Mouse (Mus musculus) forebrain, embryonic 12.5 days (tissue): ENCODE measurements at regions not wholly inside any gene's neighbourhood (a gene's known extent, or its start where the extent isn't known, plus 50 kb on each side); places are given as distances from the start of the nearest gene placed in this dataset.
A peak's percentile ranks its signal among the peaks of the same experiment; 100 is the strongest.

Experiments used
- ATAC-seq: fragments of 200-750 bp; cut with Nextera tagmentation; 2 replicates; pipeline ENCODE4 v1.8.0; 2017; ENCODE audit warnings: moderate TSS enrichment; ENCODE audit not compliant: low FRiP score
- H3K27ac ChIP-seq: fragments of 300-500 bp; sonication (generic); 2 replicates; pipeline ENCODE4 v1.5.1; 2016; ENCODE audit warnings: mild to moderate bottlenecking
- H3K27me3 ChIP-seq: fragments of 300-500 bp; sonication (generic); 2 replicates; pipeline ENCODE4 v1.6.1; 2016; ENCODE audit warnings: mild to moderate bottlenecking
- H3K36me3 ChIP-seq: fragments of 300-500 bp; sonication (generic); replicated peaks from 2 replicates; pipeline ENCODE4 v1.6.1; 2016; ENCODE audit warnings: mild to moderate bottlenecking
- H3K4me1 ChIP-seq: fragments of 300-500 bp; sonication (generic); 2 replicates; pipeline ENCODE4 v1.6.1; 2016
- H3K4me2 ChIP-seq: fragments of 300-500 bp; sonication (generic); 2 replicates; pipeline ENCODE4 v1.6.1; 2016; ENCODE audit warnings: mild to moderate bottlenecking, moderate library complexity
- H3K4me3 ChIP-seq: fragments of 300-500 bp; sonication (generic); replicated peaks from 2 replicates; pipeline ENCODE4 v1.5.1; 2016; ENCODE audit warnings: mild to moderate bottlenecking
- H3K9ac ChIP-seq: fragments of 300-500 bp; sonication (generic); 2 replicates; pipeline ENCODE4 v1.6.1; 2016; ENCODE audit warnings: mild to moderate bottlenecking
- H3K9me3 ChIP-seq: fragments of 300-500 bp; sonication (generic); 2 replicates; pipeline ENCODE4 v1.6.1; 2016
- WGBS: fragments of 180-500 bp; shearing (Covaris S2); methylation state at CpG from one replicate; pipeline ENCODE4 v1.1.7; 2016; 5-methylcytosine and 5-hydroxymethylcytosine counted together

GRCm38 (mm10) chr10:43729184-43729583 is 151.1 kb downstream of the Cd24a start:
- H3K27ac ChIP-seq, result no peak overlapping the region
- 54% methylated on average over 3 of the region's 3 CpGs for WGBS
- no peak overlapping the region for H3K4me3 ChIP-seq
- ATAC-seq, result no peak
- H3K4me2 ChIP-seq, result no peak overlapping the region
- no peaks in the 10 kb centered on the region for H3K4me1 ChIP-seq
- peaks cover 10% of the 10 kb centered on the region; the same call in 1 of the 2 replicates for H3K27me3 ChIP-seq
- no peaks in the 10 kb centered on the region for H3K36me3 ChIP-seq
- H3K9me3 ChIP-seq, result no peaks in the 10 kb centered on the region
- H3K9ac ChIP-seq, result no peak overlapping the region

DNA sequence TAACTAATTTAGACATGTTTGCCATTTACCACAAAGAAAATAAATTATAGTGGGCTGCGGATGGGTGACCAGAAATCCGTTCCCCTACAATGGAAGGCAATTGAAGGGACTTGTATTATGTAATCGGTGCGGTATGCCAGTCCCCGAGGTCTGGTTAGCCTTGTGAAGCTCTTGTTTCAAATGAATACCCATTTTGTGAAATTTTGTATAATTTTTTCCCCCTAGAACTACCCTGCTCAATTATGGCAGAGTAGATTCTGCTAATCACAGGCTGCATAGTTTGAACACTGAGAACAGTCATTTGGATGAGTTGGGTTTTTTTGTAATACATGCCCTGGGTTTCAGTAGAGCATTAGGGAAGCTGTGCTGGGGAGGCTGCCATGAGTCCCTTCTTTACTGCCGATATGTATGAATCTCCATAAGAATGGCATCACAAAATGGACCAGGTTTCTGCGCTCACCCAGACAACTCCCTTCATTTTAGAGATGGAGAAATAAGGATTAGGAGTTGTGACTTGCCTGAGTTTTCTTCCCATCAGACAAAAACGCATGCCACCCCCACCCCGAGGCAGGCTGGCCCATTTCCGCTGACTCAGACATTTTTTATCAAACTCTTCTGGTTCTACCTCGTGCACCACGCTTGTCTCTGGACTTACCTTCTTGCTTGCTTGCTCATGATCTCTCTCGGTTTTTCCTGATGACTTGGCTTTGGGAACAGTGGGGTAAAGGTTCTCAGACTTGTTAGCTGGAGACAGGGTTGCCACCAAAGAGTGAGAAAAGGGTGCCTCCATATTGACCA is 155.7 kb downstream of the Cd24a start:
- H3K9ac ChIP-seq, result no peak overlapping the region
- H3K27me3 ChIP-seq, result no peaks in the 10 kb centered on the region
- H3K36me3 ChIP-seq, result no peaks in the 10 kb centered on the region
- WGBS, result 72% methylated on average over 13 of the region's 13 CpGs
- H3K4me1 ChIP-seq, result no peaks in the 10 kb centered on the region
- H3K27ac ChIP-seq, result no peak overlapping the region
- H3K4me3 ChIP-seq, result no peak overlapping the region
- no peaks in the 10 kb centered on the region for H3K9me3 ChIP-seq
- ATAC-seq, result no peak
- H3K4me2 ChIP-seq, result no peak overlapping the region

DNA sequence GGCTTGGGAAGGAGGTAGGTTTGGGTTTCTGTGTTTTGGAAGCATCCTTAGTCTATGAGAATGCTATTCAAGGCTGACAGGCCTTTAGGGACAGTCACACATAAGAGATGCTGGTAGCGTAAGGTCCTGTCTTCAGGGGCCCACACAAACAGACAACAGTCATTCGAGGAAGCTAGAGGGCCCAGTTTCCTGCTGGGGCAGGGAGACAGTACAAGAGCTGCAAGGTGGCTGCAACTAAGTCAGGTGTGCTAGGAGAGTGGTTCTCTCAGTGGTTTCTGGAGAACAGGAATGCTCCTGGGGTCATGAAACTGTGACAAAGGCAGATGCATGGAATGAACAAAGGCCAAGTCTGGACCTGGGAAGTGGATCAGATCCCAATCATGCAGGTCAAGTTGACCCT is 161.1 kb downstream of the Cd24a start:
- H3K27ac ChIP-seq, result no peak overlapping the region
- H3K9me3 ChIP-seq, result no peaks in the 10 kb centered on the region
- no peak overlapping the region for H3K4me3 ChIP-seq
- H3K9ac ChIP-seq, result no peak overlapping the region
- no peak for ATAC-seq
- H3K4me2 ChIP-seq, result no peak overlapping the region
- H3K4me1 ChIP-seq, result peaks cover 34% of the 10 kb centered on the region
- WGBS, result 90% methylated on average over 2 of the region's 2 CpGs
- no peaks in the 10 kb centered on the region for H3K36me3 ChIP-seq
- H3K27me3 ChIP-seq, result peaks cover 9% of the 10 kb centered on the region; the same call in 1 of the 2 replicates

DNA sequence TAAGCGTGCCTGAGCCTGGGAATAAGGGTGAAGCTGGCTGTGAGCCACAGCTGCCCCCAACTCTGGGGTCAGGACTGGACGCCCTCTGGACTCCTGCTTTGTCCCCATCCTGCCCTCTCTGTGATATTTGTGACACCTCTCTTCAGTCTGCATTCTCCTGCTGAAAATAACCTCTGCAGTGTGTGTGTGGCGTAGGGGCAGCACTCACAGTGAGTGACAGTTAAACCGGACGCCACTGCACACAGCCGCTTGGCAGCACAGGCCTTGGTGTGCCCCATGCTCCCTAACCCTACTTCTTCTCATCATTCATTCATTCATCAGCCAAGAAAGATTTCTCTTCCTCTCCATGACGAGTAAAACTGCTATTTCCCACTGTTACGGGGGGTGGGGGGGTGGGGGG is 161.6 kb downstream of the Cd24a start:
- Histone ChIP-seq H3K4me2 (no peak overlapping the region), H3K9ac (no peak overlapping the region), H3K9me3 (no peaks in the 10 kb centered on the region), H3K4me3 (no peak overlapping the region), H3K27ac (peak overlapping the region; percentile 63), H3K36me3 (no peaks in the 10 kb centered on the region), H3K4me1 (peaks cover 34% of the 10 kb centered on the region), H3K27me3 (peaks cover 9% of the 10 kb centered on the region; the same call in 1 of the 2 replicates)
- ATAC-seq, result no peak
- 49% methylated on average over 8 of the region's 8 CpGs for WGBS

GRCm38 (mm10) chr10:43740204-43740865 is 161.2 kb downstream of the Qrsl1 start:
- Histone ChIP-seq H3K4me3 (no peak overlapping the region), H3K27me3 (peaks cover 9% of the 10 kb centered on the region; the same call in 1 of the 2 replicates), H3K9ac (no peak overlapping the region), H3K4me1 (peaks cover 34% of the 10 kb centered on the region), H3K27ac (peak overlapping the region; percentile 63), H3K4me2 (peak overlapping the region; percentile 13; the same call in 1 of the 2 replicates), H3K36me3 (no peaks in the 10 kb centered on the region), H3K9me3 (no peaks in the 10 kb centered on the region)
- WGBS, result 26% methylated on average over 13 of the region's 13 CpGs
- ATAC-seq, result peak; percentile 60

DNA sequence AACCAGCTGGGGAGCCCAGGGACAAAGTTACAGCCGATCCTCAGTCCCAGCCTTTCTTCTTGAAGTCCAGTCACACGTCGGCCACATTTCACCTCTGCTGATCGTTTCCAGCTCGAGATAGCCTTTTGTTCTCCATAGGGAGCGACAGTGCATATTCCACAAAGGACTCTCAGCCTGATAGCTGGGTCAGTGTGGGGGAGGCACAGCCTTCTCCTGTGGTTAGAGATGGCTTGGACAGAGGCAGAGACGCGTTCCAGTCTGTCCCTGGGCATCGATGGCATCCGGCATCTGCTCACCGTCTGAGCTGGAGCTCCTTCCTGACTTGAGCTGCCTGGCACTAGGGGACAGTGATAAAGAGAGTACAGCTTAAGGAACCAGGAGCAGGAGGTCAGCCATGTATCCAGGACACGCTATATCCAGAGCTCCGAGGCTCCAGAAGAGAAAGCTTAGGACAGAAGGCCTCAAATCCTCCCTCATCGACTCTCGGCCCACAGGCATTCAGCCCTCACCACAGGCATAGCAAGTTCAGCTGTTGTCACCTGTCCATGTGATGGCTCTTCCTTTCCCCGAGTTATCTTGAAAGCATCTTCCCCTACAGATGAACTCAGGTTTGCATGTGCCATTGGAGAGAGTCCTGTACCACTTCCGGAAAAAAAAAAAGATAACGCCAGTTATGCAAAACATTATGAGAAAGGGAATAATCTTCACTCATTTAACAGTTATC is 160.0 kb downstream of the Qrsl1 start:
- 54% methylated on average over 18 of the region's 18 CpGs for WGBS
- Histone ChIP-seq H3K4me2 (no peak overlapping the region), H3K27me3 (peaks cover 9% of the 10 kb centered on the region; the same call in 1 of the 2 replicates), H3K27ac (no peak overlapping the region), H3K36me3 (no peaks in the 10 kb centered on the region), H3K4me1 (peaks cover 34% of the 10 kb centered on the region), H3K9me3 (no peaks in the 10 kb centered on the region), H3K4me3 (no peak overlapping the region), H3K9ac (no peak overlapping the region)
- ATAC-seq, result no peak

DNA sequence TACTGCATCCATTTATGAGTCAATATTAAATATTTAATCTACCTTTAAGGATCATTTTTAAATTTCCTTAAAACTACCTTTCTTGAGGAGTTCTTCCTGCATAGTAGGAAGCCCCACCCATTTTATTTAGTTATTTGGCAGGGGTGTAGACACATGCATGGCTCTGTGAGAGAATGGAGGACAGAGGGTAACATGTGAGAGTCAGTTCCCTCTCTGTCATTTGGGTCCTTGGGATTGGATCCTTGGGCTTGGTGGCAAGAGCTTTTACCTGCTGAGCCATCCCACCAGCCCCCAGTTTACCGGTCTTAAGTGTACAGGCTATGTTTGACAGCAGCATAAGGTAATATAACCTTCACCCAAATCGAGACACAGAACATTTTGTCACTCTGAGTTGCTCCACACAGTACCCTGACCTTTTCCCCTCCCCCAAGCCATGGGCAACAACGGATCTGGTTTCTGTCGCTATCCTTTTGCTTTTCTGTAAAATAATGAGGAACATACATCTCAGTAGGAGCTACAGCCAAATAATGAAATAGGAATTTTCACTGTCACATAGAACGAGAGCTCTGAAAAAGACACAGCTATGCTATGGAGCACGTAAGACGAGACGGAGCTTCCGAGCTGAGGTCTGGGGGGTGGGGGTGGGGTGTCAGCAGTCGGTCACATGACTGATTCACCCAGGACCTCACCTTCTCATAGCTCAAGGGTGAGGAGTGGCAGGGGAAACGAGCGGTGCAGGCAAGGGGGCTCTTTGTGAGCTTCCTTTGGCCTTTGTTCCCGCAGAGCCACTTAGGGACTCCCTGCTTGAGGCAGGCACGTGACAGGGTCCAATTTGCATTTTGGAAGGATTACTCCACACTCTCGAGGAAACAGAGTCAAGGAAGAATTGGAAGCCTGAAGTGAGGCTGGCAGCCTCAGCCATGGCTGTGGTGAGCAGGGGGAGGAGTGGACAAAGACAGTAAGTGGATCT is 159.2 kb downstream of the Qrsl1 start:
- H3K4me2 ChIP-seq, result peak overlapping the region; percentile 50
- WGBS, result 4% methylated on average over 15 of the region's 15 CpGs
- H3K4me1 ChIP-seq, result peaks cover 34% of the 10 kb centered on the region
- H3K4me3 ChIP-seq, result peak overlapping the region; percentile 21
- ATAC-seq, result peak; percentile 80
- peak overlapping the region; percentile 66; the same call in 1 of the 2 replicates for H3K27ac ChIP-seq
- 0 out of 2 replicates have a peak overlapping the region, but pooled peaks have one; percentile 21 for H3K9ac ChIP-seq
- H3K9me3 ChIP-seq, result no peaks in the 10 kb centered on the region
- H3K36me3 ChIP-seq, result no peaks in the 10 kb centered on the region
- H3K27me3 ChIP-seq, result peaks cover 9% of the 10 kb centered on the region; the same call in 1 of the 2 replicates

DNA sequence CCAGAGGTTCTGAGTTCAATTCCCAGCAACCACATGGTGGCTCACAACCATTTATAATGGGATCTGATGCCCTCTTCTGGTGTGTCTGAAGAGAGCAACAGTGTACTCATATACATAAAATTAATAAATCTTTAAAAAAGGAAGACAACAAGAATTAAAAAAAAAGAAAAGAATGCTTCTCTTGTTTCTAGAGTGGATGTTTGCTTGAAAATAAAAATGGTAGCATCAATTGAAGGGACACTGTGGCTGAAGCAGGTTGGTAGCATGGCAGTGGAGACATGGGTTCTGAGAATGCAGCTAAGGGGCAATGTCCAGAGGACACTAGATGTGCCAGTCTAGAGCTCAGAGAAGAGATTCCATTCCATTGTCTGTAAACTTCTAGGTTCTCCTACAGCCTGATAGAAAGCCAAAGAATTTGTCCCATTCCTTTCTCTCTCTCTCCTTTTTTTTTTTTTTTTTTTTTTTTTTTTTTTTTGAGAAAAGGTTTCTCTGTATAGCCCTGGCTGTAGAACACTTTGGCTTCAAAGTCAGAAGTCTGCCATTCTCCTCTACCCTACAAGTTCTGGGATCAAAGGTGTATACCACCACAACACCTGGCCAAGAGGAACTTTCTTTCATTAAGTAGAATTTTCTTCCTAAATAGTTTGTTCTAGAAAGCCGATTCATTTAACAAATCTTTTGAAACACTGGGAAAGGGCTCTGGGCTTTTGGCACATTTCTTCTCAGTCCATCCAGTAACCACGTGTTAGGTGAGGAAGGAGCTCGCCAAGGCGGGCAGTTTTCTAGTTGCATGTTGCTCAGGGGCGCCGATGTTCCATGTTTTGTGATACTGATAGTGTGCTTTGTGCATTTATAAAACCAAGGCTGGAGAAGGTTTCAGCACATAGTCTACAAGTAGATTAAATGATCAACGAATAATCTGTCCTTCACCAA is 158.1 kb downstream of the Qrsl1 start:
- Histone ChIP-seq H3K27ac (peak overlapping the region; percentile 66; the same call in 1 of the 2 replicates), H3K36me3 (no peaks in the 10 kb centered on the region)
- no peak for ATAC-seq

DNA sequence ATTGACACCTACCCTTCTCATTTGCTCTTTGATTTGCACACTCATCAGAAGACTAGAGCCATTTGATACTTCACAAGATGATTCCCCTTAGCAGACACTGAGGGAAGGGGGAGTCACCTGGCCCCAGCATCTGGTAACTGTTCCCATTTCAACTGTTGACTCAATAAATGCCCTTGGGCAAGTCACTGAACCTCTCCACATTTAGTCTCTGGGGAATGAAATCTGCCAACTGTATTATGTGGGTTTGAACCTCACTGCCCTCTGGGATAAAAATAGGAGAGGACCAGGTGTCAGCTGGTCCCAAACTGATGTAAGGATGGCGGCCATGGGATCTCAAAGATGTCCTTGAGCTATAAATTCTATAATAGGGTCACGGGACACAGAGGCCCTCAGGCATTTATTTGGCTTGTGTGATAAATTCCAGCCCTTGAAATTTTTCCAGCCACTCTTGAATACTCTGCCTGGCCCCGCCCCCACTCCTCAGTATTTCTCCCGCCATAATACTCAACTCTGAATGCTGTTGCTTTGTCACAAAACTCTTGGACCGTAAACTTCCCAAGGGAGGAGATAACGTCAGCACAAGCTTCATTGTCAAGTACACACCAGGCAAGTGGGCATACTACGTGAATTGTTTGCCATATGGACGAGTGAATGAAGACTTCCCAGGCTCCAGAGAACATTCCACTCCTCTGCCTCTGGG is 155.5 kb downstream of the Qrsl1 start:
- Histone ChIP-seq H3K27me3 (peaks cover 7% of the 10 kb centered on the region; the same call in 1 of the 2 replicates), H3K4me3 (no peak overlapping the region), H3K27ac (no peak overlapping the region), H3K9me3 (no peaks in the 10 kb centered on the region), H3K4me1 (peaks cover 16% of the 10 kb centered on the region), H3K9ac (no peak overlapping the region), H3K4me2 (no peak overlapping the region), H3K36me3 (no peaks in the 10 kb centered on the region)
- WGBS, result 80% methylated on average over 8 of the region's 8 CpGs
- no peak for ATAC-seq

More for the DNA sequence above, 158.1 kb downstream of the Qrsl1 start:
- Histone ChIP-seq H3K4me3 (no peak overlapping the region), H3K4me2 (peak overlapping the region; percentile 50; the same call in 1 of the 2 replicates), H3K27me3 (peaks cover 9% of the 10 kb centered on the region; the same call in 1 of the 2 replicates), H3K9ac (no peak overlapping the region), H3K4me1 (peaks cover 34% of the 10 kb centered on the region), H3K9me3 (no peaks in the 10 kb centered on the region)
- WGBS, result 95% methylated on average over 7 of the region's 7 CpGs

DNA sequence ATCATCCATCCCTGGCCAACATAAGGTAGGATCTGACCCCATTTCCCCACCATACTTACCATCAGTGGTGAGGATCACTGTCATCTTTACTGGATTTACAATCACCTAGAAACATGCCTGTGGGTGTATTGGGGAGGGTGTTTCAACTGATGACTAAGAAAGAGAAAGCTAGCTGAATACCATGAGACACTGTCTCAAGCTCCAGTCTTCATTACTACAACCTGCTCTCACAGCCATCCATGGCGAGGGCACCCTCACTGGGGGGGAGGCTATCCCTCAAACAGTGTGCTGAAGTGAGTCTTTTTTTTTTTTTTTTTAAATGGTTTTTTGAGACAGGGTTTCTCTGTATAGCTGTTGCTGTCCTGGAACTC is 154.9 kb downstream of the Qrsl1 start:
- Histone ChIP-seq H3K4me1 (peaks cover 11% of the 10 kb centered on the region), H3K4me2 (no peak overlapping the region), H3K27me3 (peaks cover 2% of the 10 kb centered on the region; the same call in 1 of the 2 replicates), H3K36me3 (no peaks in the 10 kb centered on the region), H3K27ac (no peak overlapping the region), H3K9ac (no peak overlapping the region), H3K4me3 (no peak overlapping the region), H3K9me3 (no peaks in the 10 kb centered on the region)
- 100% methylated on average over 1 of the region's 1 CpGs for WGBS
- no peak for ATAC-seq
